Mouse (Mus musculus) small intestine, adult 2 months (tissue): ENCODE measurements at regions not wholly inside any gene's neighbourhood (a gene's known extent, or its start where the extent isn't known, plus 50 kb on each side); places are given as distances from the start of the nearest gene placed in this dataset.

ENCODE experiments used
- CTCF ChIP-seq: fragments of 200-500 bp; IDR thresholded peaks from 2 replicates; pipeline ENCODE4 v1.5.1; 2012; ENCODE audit warnings: low read depth, mild to moderate bottlenecking, control low read depth, inconsistent platforms, low read length, moderate library complexity, mixed read lengths; ENCODE audit not compliant: insufficient replicate concordance, insufficient read length; ENCODE audit errors: extremely low read depth
- POLR2A ChIP-seq: fragments of 200-500 bp; IDR thresholded peaks from 2 replicates; pipeline ENCODE4 v1.6.1; 2012; ENCODE audit warnings: low read depth, mild to moderate bottlenecking, control low read depth, inconsistent platforms, low read length, moderate library complexity

GRCm38 (mm10) chr9:116399296-116399695 is 224.1 kb upstream of the Tgfbr2 start:
- TF ChIP-seq POLR2A: no peak
- no peak for TF ChIP-seq CTCF
